Mouse (Mus musculus) intestine, embryonic 16.5 days (tissue): Measurements from ENCODE around the gene Wdr49. TPM values are rescaled to one million over a fixed set of nuclear protein-coding genes. Genes with fewer than 3 reads are reported as not detected.

Source experiments
- ATAC-seq: fragments of 200-750 bp; cut with Nextera tagmentation; 2 replicates; pipeline ENCODE4 v1.8.0; 2017; ENCODE audit warnings: moderate TSS enrichment, moderate library complexity
- H3K27ac ChIP-seq: fragments of 300-500 bp; sonication (generic); 2 replicates; pipeline ENCODE4 v1.5.1; 2014; ENCODE audit warnings: mild to moderate bottlenecking, low read length
- H3K27me3 ChIP-seq: fragments of 300-500 bp; sonication (generic); replicated peaks from 2 replicates; pipeline ENCODE4 v1.6.1; 2014; ENCODE audit warnings: low read length, control low read depth, mixed read lengths; ENCODE audit not compliant: control insufficient read depth, insufficient read depth
- H3K36me3 ChIP-seq: fragments of 300-500 bp; sonication (generic); 2 replicates; pipeline ENCODE4 v1.6.1; 2014; ENCODE audit warnings: low read length, control low read depth; ENCODE audit not compliant: control insufficient read depth, insufficient read depth
- H3K4me1 ChIP-seq: fragments of 300-500 bp; sonication (generic); 2 replicates; pipeline ENCODE4 v1.6.1; 2014; ENCODE audit warnings: low read length, control low read depth, mixed read lengths; ENCODE audit not compliant: control insufficient read depth, insufficient read depth
- H3K4me2 ChIP-seq: fragments of 300-500 bp; sonication (generic); 2 replicates; pipeline ENCODE4 v1.6.1; 2014; ENCODE audit warnings: low read depth, low read length, control low read depth
- H3K4me3 ChIP-seq: fragments of 300-500 bp; sonication (generic); 2 replicates; pipeline ENCODE4 v1.5.1; 2014; ENCODE audit warnings: mild to moderate bottlenecking, low read length
- H3K9ac ChIP-seq: fragments of 300-500 bp; sonication (generic); 2 replicates; pipeline ENCODE4 v1.6.1; 2014; ENCODE audit warnings: low read depth, low read length
- H3K9me3 ChIP-seq: fragments of 300-500 bp; sonication (generic); 2 replicates; pipeline ENCODE4 v1.6.1; 2016; ENCODE audit warnings: low read length, control low read depth; ENCODE audit not compliant: control insufficient read depth
- WGBS: fragments of 180-500 bp; shearing (Covaris S2); extraction: QIAGEN DNeasy Blood & Tissue Kit; methylation state at CpG from one replicate; pipeline ENCODE4 v1.1.7; 2014; 5-methylcytosine and 5-hydroxymethylcytosine counted together
- polyA plus RNA-seq: library from polyadenylated mRNA; unstranded; fragments of >200 nt; fragmentation: Nextera tagmentation; extraction: Ambion mirVana; gene quantifications from 2 replicates; pipeline ENCODE4 v1.2.1, GENCODE M21; 2015

Wdr49 gene
- polyA plus RNA-seq, 1 experiment from 2014 or later, result not detected

DNA sequence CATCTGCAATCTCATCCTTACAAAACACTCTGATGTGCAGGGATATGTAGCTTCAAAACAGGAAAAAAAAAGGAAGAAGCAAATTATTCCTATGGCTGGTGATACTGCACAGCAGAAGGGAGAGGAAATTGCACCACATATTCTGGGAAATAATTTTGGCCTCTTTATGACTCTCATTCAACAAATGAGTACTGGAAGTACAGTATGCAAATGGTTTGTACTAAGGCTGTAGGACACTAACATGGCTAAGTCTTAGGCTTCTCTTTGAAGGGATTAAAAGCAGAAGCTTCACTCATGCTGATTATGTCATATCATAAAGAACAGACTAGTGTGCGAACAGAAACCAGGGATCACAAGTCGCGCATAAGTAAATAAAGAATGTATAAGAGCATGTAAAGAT lies 205.4 kb downstream of the Wdr49 start:
- no peak overlapping the region for H3K4me2 ChIP-seq
- H3K9ac ChIP-seq, result no peak overlapping the region
- no peaks in the 10 kb centered on the region for H3K4me1 ChIP-seq
- no peak overlapping the region for H3K4me3 ChIP-seq
- H3K27ac ChIP-seq, result no peak overlapping the region
- no peaks in the 10 kb centered on the region for H3K27me3 ChIP-seq
- 84% methylated on average over 3 of the region's 3 CpGs for WGBS
- no peaks in the 10 kb centered on the region for H3K9me3 ChIP-seq
- H3K36me3 ChIP-seq, result no peaks in the 10 kb centered on the region
- no peak for ATAC-seq

DNA sequence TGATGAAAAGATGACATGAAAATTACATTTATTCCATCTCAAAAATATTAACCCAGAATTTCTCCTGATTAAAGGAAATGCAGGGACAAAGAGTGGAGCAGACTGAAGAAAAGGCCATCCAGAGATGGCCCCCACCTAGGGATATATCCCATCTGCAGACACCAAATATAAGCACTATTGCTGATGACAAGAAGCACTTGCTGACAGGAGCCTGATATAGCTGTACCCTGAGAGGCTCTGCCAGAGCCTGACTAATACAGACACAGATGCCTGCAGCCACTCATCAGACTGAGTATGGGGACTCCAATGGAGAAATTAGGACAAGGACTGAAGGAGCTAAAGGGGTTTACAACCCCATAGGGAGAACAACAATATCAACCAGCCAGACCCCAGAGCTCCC lies 206.8 kb downstream of the Wdr49 start:
- H3K27ac ChIP-seq, result no peak overlapping the region
- no peak overlapping the region for H3K4me3 ChIP-seq
- no peak overlapping the region for H3K4me2 ChIP-seq
- no peaks in the 10 kb centered on the region for H3K36me3 ChIP-seq
- no peaks in the 10 kb centered on the region for H3K4me1 ChIP-seq
- H3K9ac ChIP-seq, result no peak overlapping the region
- ATAC-seq, result no peak
- no peaks in the 10 kb centered on the region for H3K9me3 ChIP-seq
- no peaks in the 10 kb centered on the region for H3K27me3 ChIP-seq

DNA sequence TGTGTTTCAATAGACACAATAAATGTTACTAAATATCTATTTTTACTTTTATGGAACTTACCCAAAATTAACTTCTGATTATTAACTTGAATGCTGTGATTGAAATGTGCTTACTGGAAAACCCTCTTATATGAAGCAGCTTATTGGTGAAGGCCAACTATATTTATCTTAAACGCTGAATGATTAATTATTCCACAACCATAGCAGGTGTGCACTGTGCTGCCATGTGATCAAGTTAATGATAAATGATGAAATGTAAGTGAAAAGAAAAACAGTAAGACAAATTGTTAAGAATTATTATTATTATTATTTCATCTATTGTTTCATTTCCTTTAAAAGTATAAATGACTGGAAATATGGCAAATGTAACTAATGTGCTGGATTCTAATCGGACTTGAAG lies 212.0 kb downstream of the Wdr49 start, which contains the start of gene Serpini2:
Serpini2 (minus strand) TSS at position 101 of the 400 bp plus-strand sequence.
- Histone ChIP-seq H3K9ac (no peak within 1 kb of the TSS), H3K9me3 (no peaks in the 10 kb centered on the region), H3K4me1 (no peaks in the 10 kb centered on the region), H3K4me2 (no peak within 1 kb of the TSS), H3K27ac (no peak within 1 kb of the TSS), H3K27me3 (no peaks in the 10 kb centered on the region), H3K4me3 (no peak within 1 kb of the TSS), H3K36me3 (no peaks in the 10 kb centered on the region)
- 78% methylated on average over 2 of the region's 2 CpGs for WGBS
- ATAC-seq, result no peak

DNA sequence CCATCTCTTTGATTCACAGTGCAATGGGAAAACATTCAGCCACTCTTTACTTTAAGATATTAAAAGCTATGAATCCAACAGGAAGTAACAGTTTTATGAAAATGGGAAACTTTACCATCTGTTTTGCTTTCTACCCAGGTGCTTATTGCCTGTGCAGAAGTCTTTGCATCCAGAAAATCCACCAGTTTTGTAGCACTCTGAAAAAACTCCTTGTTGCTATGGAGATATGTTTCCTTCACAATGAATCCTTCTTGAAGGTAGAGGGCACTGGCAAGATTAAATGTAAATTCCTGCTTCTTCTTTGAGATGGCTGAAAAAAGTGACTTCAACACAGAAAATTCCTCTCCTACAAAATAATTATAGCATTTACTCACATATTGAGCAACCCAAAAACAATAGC lies 222.6 kb downstream of the Wdr49 start:
- Histone ChIP-seq H3K36me3 (no peaks in the 10 kb centered on the region), H3K9me3 (no peaks in the 10 kb centered on the region), H3K4me2 (no peak overlapping the region), H3K4me3 (no peak overlapping the region), H3K9ac (no peak overlapping the region), H3K27me3 (no peaks in the 10 kb centered on the region), H3K27ac (no peak overlapping the region), H3K4me1 (no peaks in the 10 kb centered on the region)
- ATAC-seq, result no peak

Other genes with a start within 250 kb of the Wdr49 start
- 27.2 and 30.6 TPM in 2 replicates for gene Serpini2, start 212.1 kb downstream of the Wdr49 start, polyA plus RNA-seq
- gene Pdcd10, start 74.7 kb upstream of the Wdr49 start, polyA plus RNA-seq, result 74.2 and 79.9 TPM in 2 replicates
- gene Serpini1, start 75.4 kb upstream of the Wdr49 start, polyA plus RNA-seq, result 23.6 and 25.7 TPM in 2 replicates